Mouse (Mus musculus) liver, embryonic 14.5 days (tissue): ENCODE measurements at regions not wholly inside any gene's neighbourhood (a gene's known extent, or its start where the extent isn't known, plus 50 kb on each side); places are given as distances from the start of the nearest gene placed in this dataset.

ENCODE experiments used
- ATAC-seq: fragments of 200-750 bp; cut with Nextera tagmentation; 2 replicates; pipeline ENCODE4 v1.8.0; 2017; ENCODE audit warnings: moderate number of reproducible peaks, mild to moderate bottlenecking, moderate library complexity; ENCODE audit not compliant: insufficient read depth
- DNase-seq, 3 experiments: peaks; one replicate each; pipeline ENCODE4 v3.0.0-alpha.2; 2012 to 2013; ENCODE audit warnings: low read depth in 3 of 3, low spot score in 3 of 3
- H3K27ac ChIP-seq: fragments of 300-500 bp; sonication (generic); 2 replicates; pipeline ENCODE4 v1.5.1; 2014; ENCODE audit warnings: moderate library complexity, mild to moderate bottlenecking, control low read depth, inconsistent platforms
- H3K27me3 ChIP-seq: fragments of 300-500 bp; sonication (generic); 2 replicates; pipeline ENCODE4 v1.6.1; 2014; ENCODE audit warnings: mild to moderate bottlenecking, low read length, moderate library complexity; ENCODE audit not compliant: control insufficient read depth, insufficient read depth
- H3K36me3 ChIP-seq: fragments of 300-500 bp; sonication (generic); replicated peaks from 2 replicates; pipeline ENCODE4 v1.6.1; 2014; ENCODE audit warnings: low read depth; ENCODE audit not compliant: control insufficient read depth, insufficient read depth
- H3K4me1 ChIP-seq, 2 experiments: fragments of 200-500 bp in 1 of 2; fragments of 300-500 bp in 1 of 2; sonication (generic) in 1 of 2; replicated peaks; 2 replicates each; pipeline ENCODE4 v1.6.1; 2012 to 2014; ENCODE audit warnings: antibody characterized with exemption in 1 of 2, inconsistent platforms in 1 of 2, low read length in 1 of 2; ENCODE audit not compliant: control insufficient read depth in 2 of 2, insufficient read depth in 2 of 2
- H3K4me2 ChIP-seq: fragments of 300-500 bp; sonication (generic); 2 replicates; pipeline ENCODE4 v1.6.1; 2014; ENCODE audit warnings: low read depth, mild to moderate bottlenecking, control low read depth, moderate library complexity
- H3K4me3 ChIP-seq, 2 experiments: fragments of 200-500 bp in 1 of 2; fragments of 300-500 bp in 1 of 2; sonication (generic) in 1 of 2; 2 replicates each; pipeline ENCODE4 v1.5.1; 2012 to 2014; ENCODE audit warnings: low read depth in 2 of 2, low read length in 2 of 2, mild to moderate bottlenecking in 2 of 2, control low read depth in 1 of 2, inconsistent platforms in 1 of 2, moderate library complexity in 1 of 2; ENCODE audit not compliant: insufficient read depth in 1 of 2
- H3K9ac ChIP-seq: fragments of 300-500 bp; sonication (generic); replicated peaks from 2 replicates; pipeline ENCODE4 v1.6.1; 2014; ENCODE audit warnings: mild to moderate bottlenecking, control low read depth, moderate library complexity
- H3K9me3 ChIP-seq: fragments of 300-500 bp; sonication (generic); 2 replicates; pipeline ENCODE4 v1.6.1; 2016; ENCODE audit warnings: low read length, mixed read lengths; ENCODE audit not compliant: control insufficient read depth
- CTCF ChIP-seq: IDR thresholded peaks from 2 replicates; pipeline ENCODE4 v1.5.1; 2016; ENCODE audit warnings: antibody characterized with exemption, low read depth, control low read depth
- EP300 ChIP-seq: IDR thresholded peaks from 2 replicates; pipeline ENCODE4 v1.6.1; 2016; ENCODE audit warnings: antibody characterized with exemption, low read depth
- WGBS: fragments of 180-500 bp; shearing (Covaris S2); extraction: QIAGEN DNeasy Blood & Tissue Kit; methylation state at CpG from one replicate; pipeline ENCODE4 v1.1.7; 2014; ENCODE audit not compliant: insufficient replicate concordance; 5-methylcytosine and 5-hydroxymethylcytosine counted together

- no peak overlapping the region for H3K27ac ChIP-seq
- TF ChIP-seq CTCF (no peak), EP300 (no peak)
- H3K4me3 ChIP-seq = no peak overlapping the region
- ATAC-seq = no peak
- H3K27me3 ChIP-seq = no peaks in the 10 kb centered on the region
- H3K9ac ChIP-seq = no peak overlapping the region
- WGBS = 29% methylated on average over 6 of the region's 6 CpGs
- no peaks in the 10 kb centered on the region for H3K9me3 ChIP-seq
- DNase-seq = no peak
- no peaks in the 10 kb centered on the region for H3K36me3 ChIP-seq
- H3K4me1 ChIP-seq = no peaks in the 10 kb centered on the region
- H3K4me2 ChIP-seq = no peak overlapping the region
Observed at GRCm38 (mm10) chr5:111677847-111678311, 55.8 kb upstream of the Gm26897 start.

DNA sequence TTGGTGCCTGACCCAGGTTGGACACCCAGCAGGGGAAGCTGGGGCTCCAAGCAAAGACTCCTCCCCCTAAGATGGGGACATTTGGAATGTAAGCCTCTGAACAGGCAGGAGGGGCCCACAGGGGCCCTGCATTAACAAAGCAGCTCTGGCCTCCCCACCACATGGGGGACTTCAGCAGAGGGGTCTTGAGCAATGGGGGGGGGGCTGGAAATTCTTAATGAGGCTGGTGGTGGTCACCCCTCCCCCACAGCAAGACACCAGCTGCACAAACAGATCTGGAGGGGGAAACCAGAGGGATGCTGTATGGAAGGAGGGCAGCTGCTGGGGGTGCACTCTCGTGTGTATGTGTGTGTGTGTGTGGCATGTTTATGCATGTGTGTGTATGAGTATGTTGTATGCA lies 55.2 kb upstream of the Gm26897 start:
- Histone ChIP-seq H3K4me1 (no peaks in the 10 kb centered on the region), H3K4me2 (no peak overlapping the region), H3K9ac (no peak overlapping the region), H3K36me3 (no peaks in the 10 kb centered on the region), H3K9me3 (no peaks in the 10 kb centered on the region), H3K4me3 (no peak overlapping the region), H3K27me3 (no peaks in the 10 kb centered on the region), H3K27ac (no peak overlapping the region)
- 29% methylated on average over 1 of the region's 1 CpGs for WGBS
- ATAC-seq = no peak
- TF ChIP-seq CTCF (no peak), EP300 (no peak)
- no peak for DNase-seq

DNA sequence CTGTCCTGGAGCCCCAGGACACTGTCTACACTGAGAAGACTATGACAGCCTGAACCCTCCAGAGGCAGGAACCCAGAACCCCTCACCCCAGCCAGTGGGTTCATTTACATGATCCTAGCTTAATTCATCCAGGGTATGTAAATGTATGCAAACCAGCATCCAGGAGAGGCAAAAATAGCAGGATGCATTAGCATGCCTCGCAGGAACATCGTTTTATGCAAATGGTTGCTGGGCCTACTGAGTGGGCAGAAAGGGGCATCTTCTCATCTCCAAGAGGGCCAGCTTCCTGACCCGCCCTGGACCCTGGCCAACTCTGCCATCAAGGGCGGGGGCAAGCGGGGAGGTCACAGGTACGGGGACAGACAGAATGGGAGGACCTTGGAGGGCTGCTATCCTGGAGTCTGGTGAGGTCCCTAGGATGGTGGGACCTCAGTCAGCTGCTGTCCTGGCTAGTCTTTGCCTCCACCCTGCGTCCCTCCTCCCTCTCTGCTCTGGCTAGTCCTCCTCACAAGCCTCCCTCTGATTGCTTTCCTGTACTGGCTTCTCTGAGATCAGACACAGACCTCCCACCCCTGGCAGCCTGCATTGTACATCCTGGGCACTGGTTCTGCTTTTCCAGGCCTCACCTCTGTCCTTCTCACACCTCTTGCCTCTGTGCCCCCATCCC lies 52.2 kb upstream of the Gm26897 start:
- Histone ChIP-seq H3K4me3 (no peak overlapping the region), H3K27me3 (no peaks in the 10 kb centered on the region), H3K36me3 (no peaks in the 10 kb centered on the region), H3K9ac (no peak overlapping the region), H3K4me1 (no peaks in the 10 kb centered on the region), H3K4me2 (no peak overlapping the region), H3K27ac (no peak overlapping the region), H3K9me3 (no peaks in the 10 kb centered on the region)
- TF ChIP-seq CTCF (no peak), EP300 (no peak)
- WGBS = 22% methylated on average over 7 of the region's 7 CpGs
- no peak for DNase-seq
- no peak for ATAC-seq

- H3K9ac ChIP-seq = no peak overlapping the region
- H3K27ac ChIP-seq = no peak overlapping the region
- DNase-seq (no peak), ATAC-seq (no peak)
- TF ChIP-seq CTCF (peak; percentile 64), EP300 (no peak)
- no peak overlapping the region for H3K4me2 ChIP-seq
- no peaks in the 10 kb centered on the region for H3K36me3 ChIP-seq
- no peaks in the 10 kb centered on the region for H3K9me3 ChIP-seq
- no peaks in the 10 kb centered on the region for H3K27me3 ChIP-seq
- no peaks in the 10 kb centered on the region for H3K4me1 ChIP-seq
- no peak overlapping the region for H3K4me3 ChIP-seq
Observed at GRCm38 (mm10) chr5:111682899-111683298, 50.8 kb upstream of the Gm26897 start.
